Mouse (Mus musculus): Measurements from ENCODE around the gene Pld2. TPM values are rescaled to one million over a fixed set of nuclear protein-coding genes. Genes with fewer than 3 reads are reported as not detected.

Pld2 gene
- total and polyA plus RNA-seq, 2 experiments from 2014 or later = 11.6 to 40.5 TPM

GRCm38 (mm10) chr11:70506962-70507515 is 32.8 kb upstream of the Pld2 start:
- H3K9ac ChIP-seq = no peak overlapping the region
- no peak overlapping the region for H3K4me3 ChIP-seq (ENCODE audit: low read depth, low read length)
- H3K27me3 ChIP-seq (ENCODE audit: insufficient read depth, low read length) = no peaks in the 10 kb centered on the region
- no peak for TF ChIP-seq CTCF (IDR thresholded peaks at IDR 0.05; ENCODE audit: low read depth)
- no peaks in the 10 kb centered on the region for H3K36me3 ChIP-seq (ENCODE audit: insufficient read depth)
- H3K4me1 ChIP-seq (ENCODE audit: insufficient read depth) = no peaks in the 10 kb centered on the region
- DNase-seq (no peak), ATAC-seq (no peak)
- H3K9me3 ChIP-seq (ENCODE audit: low read length) = no peaks in the 10 kb centered on the region
- no peak overlapping the region for H3K27ac ChIP-seq (ENCODE audit: low read depth, low read length)
- 76% methylated on average over 7 of the region's 7 CpGs for WGBS
- H3K4me2 ChIP-seq (ENCODE audit: low read depth) = no peak overlapping the region

GRCm38 (mm10) chr11:70509753-70510564 is 29.9 kb upstream of the Pld2 start:
- Histone ChIP-seq H3K36me3 (ENCODE audit: insufficient read depth) (no peaks in the 10 kb centered on the region), H3K4me1 (ENCODE audit: insufficient read depth) (no peaks in the 10 kb centered on the region), H3K9ac (0 out of 2 replicates have a peak overlapping the region, but pooled peaks have one; percentile 1), H3K27ac (ENCODE audit: low read depth, low read length) (no peak overlapping the region), H3K4me2 (ENCODE audit: low read depth) (peak overlapping the region; percentile 31), H3K9me3 (ENCODE audit: low read length) (no peaks in the 10 kb centered on the region), H3K27me3 (ENCODE audit: insufficient read depth, low read length) (no peaks in the 10 kb centered on the region), H3K4me3 (ENCODE audit: low read depth, low read length) (peak overlapping the region; percentile 14; the same call in 1 of the 2 replicates)
- DNase-seq = peak; percentile 75
- 8% methylated on average over 19 of the region's 19 CpGs for WGBS
- peak; percentile 76 for TF ChIP-seq CTCF (IDR thresholded peaks at IDR 0.05; ENCODE audit: low read depth)
- ATAC-seq = peak; percentile 92

- no peak for TF ChIP-seq CTCF (IDR thresholded peaks at IDR 0.05; ENCODE audit: low read depth)
- no peak for DNase-seq
- Histone ChIP-seq H3K4me3 (ENCODE audit: low read depth, low read length) (no peak overlapping the region), H3K4me2 (ENCODE audit: low read depth) (no peak overlapping the region), H3K4me1 (ENCODE audit: insufficient read depth) (no peaks in the 10 kb centered on the region), H3K36me3 (ENCODE audit: insufficient read depth) (no peaks in the 10 kb centered on the region), H3K9me3 (ENCODE audit: low read length) (no peaks in the 10 kb centered on the region), H3K9ac (no peak overlapping the region), H3K27me3 (ENCODE audit: insufficient read depth, low read length) (no peaks in the 10 kb centered on the region), H3K27ac (ENCODE audit: low read depth, low read length) (no peak overlapping the region)
- no peak for ATAC-seq
- 67% methylated on average over 2 of the region's 2 CpGs for WGBS
These were observed 28.6 kb upstream of the Pld2 start for GRCm38 (mm10) chr11:70511242-70511641.

GRCm38 (mm10) chr11:70511825-70512224 is 28.0 kb upstream of the Pld2 start:
- no peak for ATAC-seq

GRCm38 (mm10) chr11:70512709-70513342 is 27.0 kb upstream of the Pld2 start:
- 86% methylated on average over 7 of the region's 7 CpGs for WGBS
- H3K9ac ChIP-seq = no peak overlapping the region
- no peaks in the 10 kb centered on the region for H3K36me3 ChIP-seq (ENCODE audit: insufficient read depth)
- no peak for TF ChIP-seq CTCF (IDR thresholded peaks at IDR 0.05; ENCODE audit: low read depth)
- no peak for DNase-seq
- H3K4me1 ChIP-seq (ENCODE audit: insufficient read depth) = no peaks in the 10 kb centered on the region
- ATAC-seq = no peak
- no peaks in the 10 kb centered on the region for H3K27me3 ChIP-seq (ENCODE audit: insufficient read depth, low read length)
- H3K4me2 ChIP-seq (ENCODE audit: low read depth) = no peak overlapping the region
- H3K9me3 ChIP-seq (ENCODE audit: low read length) = no peaks in the 10 kb centered on the region
- no peak overlapping the region for H3K27ac ChIP-seq (ENCODE audit: low read depth, low read length)
- H3K4me3 ChIP-seq (ENCODE audit: low read depth, low read length) = no peak overlapping the region

More at GRCm38 (mm10) chr11:70511825-70512224, 28.0 kb upstream of the Pld2 start:
- DNase-seq = no peak
- Histone ChIP-seq H3K27ac (ENCODE audit: low read depth, low read length) (no peak overlapping the region), H3K4me2 (ENCODE audit: low read depth) (no peak overlapping the region), H3K4me3 (ENCODE audit: low read depth, low read length) (no peak overlapping the region), H3K9ac (no peak overlapping the region), H3K36me3 (ENCODE audit: insufficient read depth) (no peaks in the 10 kb centered on the region), H3K9me3 (ENCODE audit: low read length) (no peaks in the 10 kb centered on the region), H3K4me1 (ENCODE audit: insufficient read depth) (no peaks in the 10 kb centered on the region), H3K27me3 (ENCODE audit: insufficient read depth, low read length) (no peaks in the 10 kb centered on the region)
- WGBS = 87% methylated on average over 7 of the region's 7 CpGs
- no peak for TF ChIP-seq CTCF (IDR thresholded peaks at IDR 0.05; ENCODE audit: low read depth)

GRCm38 (mm10) chr11:70513520-70513919 is 26.3 kb upstream of the Pld2 start:
- H3K27me3 ChIP-seq (ENCODE audit: insufficient read depth, low read length) = no peaks in the 10 kb centered on the region
- no peaks in the 10 kb centered on the region for H3K9me3 ChIP-seq (ENCODE audit: low read length)
- DNase-seq = no peak

GRCm38 (mm10) chr11:70514288-70514687 is 25.6 kb upstream of the Pld2 start, which contains the start of gene Vmo1:
TSS of gene Vmo1 (minus strand) at chr11:70514616.
- H3K9ac ChIP-seq = no peak within 1 kb of the TSS
- H3K4me1 ChIP-seq (ENCODE audit: insufficient read depth) = no peaks in the 10 kb centered on the region
- H3K27me3 ChIP-seq (ENCODE audit: insufficient read depth, low read length) = no peaks in the 10 kb centered on the region
- no peak for ATAC-seq
- no peak within 1 kb of the TSS for H3K4me3 ChIP-seq (ENCODE audit: low read depth, low read length)
- H3K4me2 ChIP-seq (ENCODE audit: low read depth) = no peak within 1 kb of the TSS
- H3K36me3 ChIP-seq (ENCODE audit: insufficient read depth) = no peaks in the 10 kb centered on the region
- DNase-seq = no peak
- H3K9me3 ChIP-seq (ENCODE audit: low read length) = no peaks in the 10 kb centered on the region
- no peak for TF ChIP-seq CTCF (IDR thresholded peaks at IDR 0.05; ENCODE audit: low read depth)
- no peak within 1 kb of the TSS for H3K27ac ChIP-seq (ENCODE audit: low read depth, low read length)
- 90% methylated on average over 7 of the region's 7 CpGs for WGBS

More at GRCm38 (mm10) chr11:70513520-70513919, 26.3 kb upstream of the Pld2 start:
- Histone ChIP-seq H3K4me2 (ENCODE audit: low read depth) (no peak overlapping the region), H3K4me1 (ENCODE audit: insufficient read depth) (no peaks in the 10 kb centered on the region), H3K36me3 (ENCODE audit: insufficient read depth) (no peaks in the 10 kb centered on the region), H3K27ac (ENCODE audit: low read depth, low read length) (no peak overlapping the region), H3K9ac (no peak overlapping the region), H3K4me3 (ENCODE audit: low read depth, low read length) (no peak overlapping the region)
- WGBS = 54% methylated on average over 11 of the region's 11 CpGs
- ATAC-seq = no peak
- no peak for TF ChIP-seq CTCF (IDR thresholded peaks at IDR 0.05; ENCODE audit: low read depth)

All from forebrain, postnatal 0 days (tissue).